Mouse (Mus musculus): ENCODE data around the gene A730071L15Rik.

The A730071L15Rik gene

DNA sequence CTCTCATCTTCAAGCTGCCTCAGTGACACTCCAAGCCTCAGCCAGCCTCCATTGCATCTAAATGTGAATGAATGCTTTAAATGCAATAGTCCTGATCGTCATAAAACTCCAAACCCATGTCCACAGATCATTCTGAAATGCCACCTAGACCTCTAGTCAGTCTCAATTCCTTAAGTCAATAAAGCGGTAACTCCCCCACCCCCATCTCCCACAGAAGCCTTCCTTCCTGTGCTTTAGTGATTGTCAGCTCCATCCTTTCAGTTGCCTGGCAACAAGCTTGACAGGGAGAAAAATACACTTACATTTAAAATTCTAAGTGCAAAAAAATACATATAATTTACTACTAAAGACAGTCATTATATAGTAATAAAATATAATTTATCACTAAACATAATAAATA lies 16.6 kb upstream of the A730071L15Rik start:
- no peak for DNase-seq (ENCODE audit: low read depth, low spot score)

GRCm38 (mm10) chr11:6184202-6184935 lies 15.5 kb upstream of the A730071L15Rik start:
- no peak for DNase-seq (ENCODE audit: low read depth, low spot score)

- DNase-seq (ENCODE audit: low read depth, low spot score), result no peak
Measured at GRCm38 (mm10) chr11:6187399-6187798, 12.4 kb upstream of the A730071L15Rik start.

DNA sequence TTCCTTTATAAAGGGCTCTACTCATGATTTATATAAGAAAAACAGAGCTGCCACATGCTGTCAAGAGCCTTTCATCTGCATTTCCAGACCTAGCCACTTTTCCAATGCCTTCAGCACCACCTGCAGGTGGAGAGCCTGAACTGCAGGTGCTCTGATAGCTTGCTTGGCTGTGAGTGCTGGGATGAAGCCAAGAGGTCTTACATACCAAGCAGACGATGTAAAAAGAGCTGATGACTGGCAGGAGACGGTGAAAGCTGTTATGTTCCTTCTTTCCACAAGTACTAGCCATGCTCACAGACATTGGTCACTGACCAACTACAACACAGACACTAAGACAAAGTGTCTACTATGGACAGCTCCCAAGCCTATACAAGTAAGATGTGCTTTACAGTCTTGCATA lies 12.0 kb upstream of the A730071L15Rik start:
- DNase-seq (ENCODE audit: low read depth, low spot score), result peak; percentile 87

- no peak for DNase-seq (ENCODE audit: low read depth, low spot score)
Measured at GRCm38 (mm10) chr11:6196780-6197179, 3.0 kb upstream of the A730071L15Rik start.

GRCm38 (mm10) chr11:6198449-6198848 lies 1.4 kb upstream of the A730071L15Rik start:
- no peak for DNase-seq (ENCODE audit: low read depth, low spot score)

- peak; percentile 90 for DNase-seq (ENCODE audit: low read depth, low spot score)
Measured at GRCm38 (mm10) chr11:6200087-6200569, 299 bp downstream of the A730071L15Rik start, which contains the start of gene Nudcd3. Gene Nudcd3, minus strand, starts transcription at chr11:6200415.

DNA sequence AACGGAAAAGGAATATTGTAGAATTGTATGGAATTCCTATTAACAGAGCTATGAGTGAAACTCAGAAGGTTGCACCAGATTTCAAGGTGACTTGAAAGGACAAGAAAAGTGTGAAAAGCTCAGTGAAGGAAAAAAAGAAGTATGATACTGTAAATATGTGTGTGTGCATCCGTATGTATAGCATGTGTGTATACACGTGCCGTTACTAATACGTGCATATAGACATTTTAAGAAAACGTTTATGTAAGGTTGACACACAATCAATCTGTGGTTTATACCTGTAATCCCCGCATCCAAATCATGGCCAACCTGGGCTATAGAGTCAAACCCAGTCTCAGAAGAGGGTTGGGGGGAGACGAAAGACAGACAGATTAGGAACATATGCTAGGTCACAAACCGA lies 741 bp downstream of the A730071L15Rik start:
- no peak for DNase-seq (ENCODE audit: low read depth, low spot score)

DNA sequence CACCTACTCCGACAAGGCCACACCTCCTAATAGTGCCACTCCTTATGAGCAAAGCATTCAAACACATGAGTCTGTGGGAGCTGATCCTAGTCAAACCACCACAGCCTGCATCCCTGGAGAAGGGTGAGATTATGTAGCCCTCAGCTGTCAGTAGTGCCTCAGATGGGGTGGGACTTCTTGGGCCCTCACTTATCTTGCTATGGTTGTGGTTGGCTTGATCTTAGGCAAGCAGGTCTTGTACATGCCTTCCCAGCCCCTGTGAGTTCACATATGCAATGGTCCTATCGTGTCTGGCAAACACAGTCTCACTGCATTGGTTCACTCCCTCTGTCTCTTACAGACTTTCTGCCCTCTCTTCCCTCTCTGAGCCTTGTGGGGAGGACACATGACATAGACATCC lies 7.3 kb downstream of the A730071L15Rik start:
- DNase-seq (ENCODE audit: low read depth, low spot score), result no peak

- DNase-seq (ENCODE audit: low read depth, low spot score), result no peak
Measured at GRCm38 (mm10) chr11:6208158-6208557, 8.3 kb downstream of the A730071L15Rik start.

- no peak for DNase-seq (ENCODE audit: low read depth, low spot score)
Measured at GRCm38 (mm10) chr11:6216834-6217233, 17.0 kb downstream of the A730071L15Rik start.

DNA sequence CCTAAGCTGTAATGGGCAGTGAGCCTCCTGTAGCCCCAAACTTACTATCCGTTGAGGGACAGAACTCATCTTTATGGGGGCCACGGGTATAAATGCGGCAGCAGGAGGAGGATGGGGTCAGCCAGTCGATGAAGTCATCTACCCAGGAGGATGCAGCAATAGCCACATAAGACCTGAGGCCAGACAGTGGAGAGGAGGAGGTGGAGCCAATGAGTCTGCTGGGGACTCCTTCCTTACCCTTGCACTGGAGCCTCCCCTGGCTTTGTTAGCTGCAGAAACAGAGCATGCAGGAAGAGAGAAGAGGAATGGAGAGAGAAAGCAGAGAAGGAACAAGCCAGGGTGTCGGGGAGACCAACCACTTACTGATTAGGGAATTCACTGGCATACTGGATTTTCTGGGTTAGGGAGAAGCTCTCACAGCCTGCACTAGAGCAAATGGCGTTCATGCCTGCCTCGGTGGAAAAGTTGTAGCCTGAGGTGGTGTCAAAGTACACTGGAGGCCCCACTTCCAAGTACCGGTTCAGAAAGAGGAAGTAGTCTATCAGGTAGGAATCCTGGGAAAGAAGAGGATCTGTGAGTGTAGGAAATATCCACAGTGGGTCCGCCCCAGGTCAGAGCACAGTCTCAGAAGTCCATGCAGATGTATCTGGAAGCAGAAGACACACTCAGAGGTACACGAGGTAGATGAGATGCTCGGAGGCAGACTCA lies 18.5 kb downstream of the A730071L15Rik start:
- no peak for DNase-seq (ENCODE audit: low read depth, low spot score)

GRCm38 (mm10) chr11:6219967-6220366 lies 20.1 kb downstream of the A730071L15Rik start:
- DNase-seq (ENCODE audit: low read depth, low spot score), result no peak

- DNase-seq (ENCODE audit: low read depth, low spot score), result peak; percentile 37
Measured at GRCm38 (mm10) chr11:6222187-6222586, 22.4 kb downstream of the A730071L15Rik start.

DNA sequence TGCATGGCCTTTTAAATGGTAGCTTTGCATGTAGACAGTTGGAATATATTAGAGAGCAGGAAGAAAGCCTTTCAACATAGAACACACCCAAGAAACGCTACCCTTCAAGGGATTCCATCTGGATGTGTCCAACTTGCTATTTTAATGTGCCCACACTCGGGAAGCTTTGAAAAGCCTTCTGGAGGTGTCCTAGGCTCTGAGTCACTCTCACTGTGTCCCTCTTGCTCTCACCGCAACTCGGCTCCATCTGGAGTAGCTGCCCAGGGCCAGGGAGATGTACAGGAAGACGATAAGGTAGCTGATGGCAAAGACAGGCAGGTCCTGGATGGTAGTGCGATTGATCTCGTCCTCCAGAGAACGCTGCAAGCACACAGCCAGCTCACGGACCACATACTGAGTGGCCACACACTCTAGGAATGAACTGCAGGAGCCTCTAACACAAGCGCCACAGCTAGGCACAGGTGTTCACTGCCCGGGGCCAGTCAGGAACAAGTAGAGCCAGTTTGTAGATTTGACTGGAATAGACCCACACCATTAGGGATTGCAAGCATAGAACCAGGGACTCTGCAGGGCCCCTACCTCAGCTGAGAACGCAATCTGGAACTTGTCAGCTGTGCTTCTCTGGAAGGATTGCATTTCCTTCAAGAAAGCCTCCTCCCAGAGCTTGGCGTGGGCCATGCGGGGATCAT lies 24.9 kb downstream of the A730071L15Rik start:
- DNase-seq (ENCODE audit: low read depth, low spot score), result no peak

GRCm38 (mm10) chr11:6230012-6230411 lies 30.2 kb downstream of the A730071L15Rik start, which contains the start of gene Npc1l1:
Gene Npc1l1, minus strand, starts transcription at chr11:6230143.
- DNase-seq (ENCODE audit: low read depth, low spot score), result no peak

GRCm38 (mm10) chr11:6233025-6233424 lies 33.2 kb downstream of the A730071L15Rik start:
- DNase-seq (ENCODE audit: low read depth, low spot score), result no peak

DNA sequence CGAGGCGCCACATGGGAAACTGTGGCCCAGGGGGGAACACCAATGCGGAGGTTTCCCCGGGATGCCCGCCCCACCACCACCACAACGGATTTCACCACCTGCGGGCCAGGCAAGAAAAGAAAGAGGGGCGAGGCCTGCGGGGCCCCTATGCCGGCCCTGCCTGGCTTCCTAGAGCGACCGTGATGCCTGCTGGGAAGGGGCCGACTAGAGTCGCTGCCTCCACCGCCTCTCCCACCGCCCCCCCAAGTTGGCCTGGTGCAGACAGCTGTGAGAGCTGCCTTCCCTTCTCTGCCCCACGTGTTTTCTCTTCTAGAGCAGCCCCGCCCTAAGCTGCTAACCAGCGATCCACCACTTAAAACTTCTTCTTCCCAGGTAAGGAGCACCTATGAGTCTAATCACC lies 44.9 kb downstream of the A730071L15Rik start:
- DNase-seq (ENCODE audit: low read depth, low spot score), result peak; percentile 50
